Mouse (Mus musculus) cerebellum, adult 2 months (tissue): ENCODE measurements around the gene Plekhh2. TPM values are rescaled to one million over a fixed set of nuclear protein-coding genes. Genes with fewer than 3 reads are reported as not detected.

Experiments used
- DNase-seq, 2 experiments: peaks; one replicate each; pipeline ENCODE4 v3.0.0; 2021
- H3K27ac ChIP-seq: fragments of 200-500 bp; 2 replicates; pipeline ENCODE4 v1.5.1; 2012; ENCODE audit warnings: low read length, control low read depth, inconsistent platforms; ENCODE audit not compliant: insufficient read depth
- H3K27me3 ChIP-seq: fragments of 200-500 bp; 2 replicates; pipeline ENCODE4 v1.6.1; 2012; ENCODE audit warnings: inconsistent platforms, mild to moderate bottlenecking, low read length, moderate library complexity; ENCODE audit not compliant: control insufficient read depth, insufficient read depth
- H3K4me1 ChIP-seq: fragments of 200-500 bp; 2 replicates; pipeline ENCODE4 v1.6.1; 2011; ENCODE audit warnings: low read length; ENCODE audit not compliant: control insufficient read depth, insufficient read depth
- H3K4me3 ChIP-seq: fragments of 200-500 bp; replicated peaks from 2 replicates; pipeline ENCODE3; 2011; ENCODE audit warnings: mild to moderate bottlenecking, low read depth, low read length, control low read depth; ENCODE audit not compliant: insufficient read depth
- CTCF ChIP-seq: fragments of 200-500 bp; IDR thresholded peaks from 2 replicates; pipeline ENCODE4 v1.5.1; 2011; ENCODE audit warnings: low read depth, mild to moderate bottlenecking, control low read depth, low read length, moderate library complexity, borderline replicate concordance; ENCODE audit not compliant: insufficient read depth
- POLR2A ChIP-seq: fragments of 200-500 bp; IDR thresholded peaks from 2 replicates; pipeline ENCODE4 v1.6.1; 2011; ENCODE audit warnings: low read length, control low read depth, borderline replicate concordance; ENCODE audit not compliant: insufficient read depth
- WGBS: fragments of 180-500 bp; shearing (Covaris S2); methylation state at CpG from one replicate; pipeline ENCODE4 v1.1.7; 2018; 5-methylcytosine and 5-hydroxymethylcytosine counted together
- polyA plus RNA-seq: library from polyadenylated mRNA; depleted of rRNA; stranded (reverse); fragments of >200 nt; gene quantifications from 2 replicates; pipeline ENCODE4 v1.2.3, GENCODE M21; 2012; rRNA removed

Gene Plekhh2
- polyA plus RNA-seq, 1 experiment, result 5.3 TPM

DNA sequence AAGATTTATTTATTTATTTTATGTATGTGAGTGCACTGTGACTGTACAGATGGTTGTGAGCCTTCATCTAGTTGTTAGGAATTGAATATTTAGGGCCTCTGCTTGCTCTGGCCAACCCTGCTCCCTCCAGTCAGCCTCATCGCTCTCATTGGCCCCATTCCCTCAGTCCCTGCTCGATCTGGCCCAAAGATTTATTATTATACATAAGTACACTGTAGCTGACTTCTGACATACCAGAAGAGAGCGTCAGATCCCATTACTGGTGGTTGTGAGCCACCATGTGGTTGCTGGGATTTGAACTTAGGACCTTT is 145.7 kb downstream of the Plekhh2 start:
- TF ChIP-seq CTCF (no peak), POLR2A (no peak)
- no peaks in the 10 kb centered on the region for H3K4me1 ChIP-seq

GRCm38 (mm10) chr17:84657782-84658181 is 146.1 kb downstream of the Plekhh2 start:
- no peak overlapping the region for H3K27ac ChIP-seq
- DNase-seq, result no peak
- no peak for TF ChIP-seq POLR2A
- no peak for TF ChIP-seq CTCF
- no peak overlapping the region for H3K4me3 ChIP-seq
- H3K27me3 ChIP-seq, result no peaks in the 10 kb centered on the region
- 70% methylated on average over 7 of the region's 7 CpGs for WGBS
- H3K4me1 ChIP-seq, result no peaks in the 10 kb centered on the region

More for the DNA sequence above, 145.7 kb downstream of the Plekhh2 start:
- Histone ChIP-seq H3K4me3 (no peak overlapping the region), H3K27ac (no peak overlapping the region), H3K27me3 (no peaks in the 10 kb centered on the region)
- 46% methylated on average over 3 of the region's 3 CpGs for WGBS
- no peak for DNase-seq

DNA sequence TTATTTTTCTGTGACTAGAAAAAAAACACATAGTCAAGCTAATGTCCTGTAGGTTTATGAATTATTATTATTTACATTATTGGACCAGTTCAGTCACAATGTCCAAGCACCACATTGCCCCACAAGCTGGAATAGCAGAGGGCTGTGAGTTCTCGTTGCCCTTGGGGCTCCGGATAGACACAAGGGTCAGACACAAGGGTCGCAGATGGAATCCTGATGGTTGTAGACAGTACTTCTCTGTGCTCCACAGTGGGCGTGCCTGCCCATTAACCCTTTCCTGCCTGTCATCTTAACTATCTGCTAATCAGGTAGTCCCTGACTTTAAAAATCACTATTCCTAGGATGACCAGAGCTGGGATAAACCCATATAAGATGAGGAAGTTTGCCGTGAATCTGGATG is 146.5 kb downstream of the Plekhh2 start:
- no peaks in the 10 kb centered on the region for H3K27me3 ChIP-seq
- no peak for DNase-seq
- H3K4me1 ChIP-seq, result no peaks in the 10 kb centered on the region
- 36% methylated on average over 5 of the region's 5 CpGs for WGBS
- TF ChIP-seq POLR2A (no peak), CTCF (no peak)
- H3K4me3 ChIP-seq, result no peak overlapping the region
- no peak overlapping the region for H3K27ac ChIP-seq

DNA sequence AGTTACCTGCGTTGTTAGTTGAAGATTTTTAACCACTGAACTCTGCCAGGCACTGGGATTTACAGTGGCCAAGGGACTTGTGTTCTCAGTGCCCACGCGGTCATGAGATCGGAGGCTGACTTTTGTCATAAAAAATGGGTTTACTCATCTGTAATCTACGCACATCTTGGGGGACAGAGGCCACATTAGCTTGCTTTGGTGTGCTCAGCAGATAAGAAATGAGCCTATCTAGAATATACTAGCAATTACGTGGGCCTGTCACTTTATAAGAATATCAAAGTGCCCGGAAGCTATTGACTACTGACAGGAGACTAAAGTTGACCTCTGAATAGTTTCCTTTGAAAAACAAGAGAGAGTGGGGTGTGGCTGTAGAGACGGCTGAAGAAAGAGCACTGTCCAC is 147.3 kb downstream of the Plekhh2 start:
- TF ChIP-seq CTCF (no peak), POLR2A (no peak)
- DNase-seq, result no peak
- Histone ChIP-seq H3K4me3 (no peak overlapping the region), H3K4me1 (no peaks in the 10 kb centered on the region), H3K27ac (no peak overlapping the region), H3K27me3 (no peaks in the 10 kb centered on the region)
- 87% methylated on average over 8 of the region's 8 CpGs for WGBS

DNA sequence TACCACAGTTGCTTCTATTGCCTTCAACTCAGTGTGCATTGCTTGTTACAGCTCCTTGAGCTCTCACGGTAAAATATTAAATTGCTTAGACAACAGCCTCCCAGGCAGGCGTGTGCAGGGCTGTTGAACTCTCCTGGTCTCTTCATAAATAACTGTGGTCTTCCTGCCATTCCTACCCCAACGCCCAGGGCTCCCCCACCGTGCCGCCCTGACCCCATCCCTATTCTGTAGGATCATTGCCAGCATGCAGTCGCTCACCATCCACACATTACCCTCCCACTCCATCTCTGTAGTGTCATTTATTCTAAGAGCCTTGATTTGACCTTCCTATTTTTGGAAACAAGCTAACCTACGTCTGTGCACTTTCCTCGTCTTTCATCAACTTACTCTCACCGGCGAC is 153.4 kb downstream of the Plekhh2 start:
- H3K4me3 ChIP-seq, result no peak overlapping the region
- no peaks in the 10 kb centered on the region for H3K27me3 ChIP-seq
- H3K27ac ChIP-seq, result no peak overlapping the region
- WGBS, result 38% methylated on average over 10 of the region's 10 CpGs
- DNase-seq, result no peak
- TF ChIP-seq POLR2A (no peak), CTCF (no peak)
- H3K4me1 ChIP-seq, result no peaks in the 10 kb centered on the region

GRCm38 (mm10) chr17:84665691-84666090 is 154.0 kb downstream of the Plekhh2 start:
- TF ChIP-seq CTCF, result no peak
- no peak for TF ChIP-seq POLR2A
- no peaks in the 10 kb centered on the region for H3K27me3 ChIP-seq
- 49% methylated on average over 9 of the region's 9 CpGs for WGBS
- H3K27ac ChIP-seq, result no peak overlapping the region
- no peak overlapping the region for H3K4me3 ChIP-seq
- no peaks in the 10 kb centered on the region for H3K4me1 ChIP-seq
- no peak for DNase-seq

- no peaks in the 10 kb centered on the region for H3K4me1 ChIP-seq
- WGBS, result 85% methylated on average over 3 of the region's 3 CpGs
- no peak overlapping the region for H3K4me3 ChIP-seq
- TF ChIP-seq CTCF, result no peak
- DNase-seq, result no peak
- H3K27ac ChIP-seq, result no peak overlapping the region
- no peaks in the 10 kb centered on the region for H3K27me3 ChIP-seq
Observed at GRCm38 (mm10) chr17:84667848-84668247, 156.2 kb downstream of the Plekhh2 start.

Other genes with a start within 250 kb of the Plekhh2 start
- 6.8 and 8.1 TPM in 2 replicates for gene Thada, start 45.7 kb upstream of the Plekhh2 start, polyA plus RNA-seq
- gene Dync2li1, start 114.6 kb downstream of the Plekhh2 start, polyA plus RNA-seq, result 15.3 and 17.6 TPM in 2 replicates
- not detected in 2 replicates for gene Abcg8, start 164.4 kb downstream of the Plekhh2 start, polyA plus RNA-seq
- 0.10 and 0.17 TPM in 2 replicates for gene Abcg5, start 171.1 kb downstream of the Plekhh2 start, polyA plus RNA-seq